Mouse (Mus musculus): ENCODE data around the gene Tlr2. TPM values are rescaled to one million over a fixed set of nuclear protein-coding genes. Genes with fewer than 3 reads are reported as not detected.

Tlr2 gene
- total and polyA plus RNA-seq, 3 experiments: 1.8 to 5.0 (median 2.8) TPM

GRCm38 (mm10) chr3:83828145-83828611 is 13.4 kb downstream of the Tlr2 start:
- DNase-seq: peak; percentile 58

GRCm38 (mm10) chr3:83827684-83828083 is 13.9 kb downstream of the Tlr2 start:
- no peak for DNase-seq

DNA sequence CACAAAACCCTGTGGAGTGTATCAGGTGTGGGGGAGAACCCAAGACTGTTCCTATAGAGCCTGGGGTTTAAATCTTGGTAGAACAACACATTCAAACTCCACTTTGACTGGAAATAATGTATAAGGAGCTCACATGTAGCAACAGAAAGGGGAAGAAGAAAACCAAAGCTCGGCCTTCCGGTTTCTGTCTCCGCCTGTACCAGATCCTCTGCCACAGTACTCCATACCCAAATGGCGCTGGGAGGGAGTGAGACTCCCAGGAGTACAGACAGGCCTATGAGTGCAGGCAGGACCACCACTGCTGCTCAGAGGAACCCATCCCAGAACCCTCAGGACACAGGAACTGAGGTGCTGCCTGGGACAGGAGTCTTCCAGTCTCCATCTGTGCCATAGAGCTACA is 17.8 kb downstream of the Tlr2 start:
- DNase-seq: no peak

- no peak for DNase-seq
Measured at GRCm38 (mm10) chr3:83816372-83816925, 25.1 kb downstream of the Tlr2 start.

- no peak for DNase-seq
Measured at GRCm38 (mm10) chr3:83812863-83813262, 28.7 kb downstream of the Tlr2 start.

DNA sequence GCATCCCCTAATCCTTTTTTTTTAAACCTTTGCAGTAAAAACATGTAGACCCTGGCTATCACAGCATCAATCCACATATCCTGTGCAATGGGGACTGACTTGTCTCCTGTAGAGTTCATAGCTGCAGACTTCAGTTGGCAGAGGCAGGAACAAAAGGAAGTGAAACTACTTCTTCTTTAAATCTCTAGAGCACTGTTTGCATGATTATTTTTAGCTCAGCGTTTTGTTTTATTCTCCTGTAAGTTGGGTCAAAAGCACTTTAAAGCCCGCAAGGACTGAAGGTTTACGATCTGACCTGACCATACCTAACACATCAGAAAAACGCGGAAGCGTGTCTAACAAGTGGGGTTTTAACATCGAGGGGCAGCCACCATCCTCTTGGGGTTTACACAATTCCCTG is 29.6 kb downstream of the Tlr2 start:
- no peak for DNase-seq

DNA sequence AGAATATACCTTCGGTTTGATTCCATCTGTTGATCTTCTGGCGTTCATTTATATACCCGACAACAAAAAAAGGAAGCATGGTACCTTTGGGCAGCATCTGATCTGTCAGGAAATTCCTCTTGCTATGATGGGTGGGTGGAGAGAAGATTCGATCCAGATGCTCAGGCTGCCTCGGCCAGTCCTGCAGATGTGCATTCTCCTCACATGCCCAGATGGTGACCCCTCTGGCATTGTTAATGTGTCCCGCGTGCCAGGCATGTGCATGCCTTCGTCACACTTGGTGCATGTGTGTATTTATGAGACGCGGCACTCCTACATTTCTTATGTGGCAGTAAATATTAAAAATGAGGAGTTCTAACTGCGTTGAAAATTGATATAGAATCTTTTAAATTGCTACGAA is 33.1 kb downstream of the Tlr2 start:
- DNase-seq: no peak

GRCm38 (mm10) chr3:83801649-83802155 is 39.9 kb downstream of the Tlr2 start:
- DNase-seq: no peak

DNA sequence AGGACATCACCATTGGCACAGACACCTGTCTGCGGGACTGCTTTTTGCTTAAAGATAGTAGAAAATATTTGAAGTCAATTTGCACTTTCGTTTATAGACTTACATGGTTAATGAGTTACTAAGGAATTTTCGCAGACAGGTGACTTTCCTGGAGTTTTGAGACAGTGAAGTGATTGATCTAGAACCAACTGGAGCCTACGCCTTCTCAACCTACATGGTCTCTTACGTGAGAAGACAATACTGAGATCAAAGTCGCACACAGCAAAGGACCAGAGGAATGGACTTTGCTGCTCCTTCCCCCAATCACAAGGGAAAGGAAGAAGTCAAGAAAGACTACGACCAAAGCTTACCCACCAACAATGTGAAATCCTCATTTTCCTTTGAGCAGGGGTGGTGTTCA is 42.1 kb downstream of the Tlr2 start:
- no peak for DNase-seq

GRCm38 (mm10) chr3:83797828-83798227 is 43.7 kb downstream of the Tlr2 start:
- DNase-seq: peak; percentile 77

- no peak for DNase-seq
Measured at GRCm38 (mm10) chr3:83797098-83797497, 44.5 kb downstream of the Tlr2 start.

GRCm38 (mm10) chr3:83791444-83791843 is 50.1 kb downstream of the Tlr2 start:
- DNase-seq: no peak

GRCm38 (mm10) chr3:83789651-83790451 is 51.7 kb downstream of the Tlr2 start:
- peak; percentile 40 for DNase-seq

DNA sequence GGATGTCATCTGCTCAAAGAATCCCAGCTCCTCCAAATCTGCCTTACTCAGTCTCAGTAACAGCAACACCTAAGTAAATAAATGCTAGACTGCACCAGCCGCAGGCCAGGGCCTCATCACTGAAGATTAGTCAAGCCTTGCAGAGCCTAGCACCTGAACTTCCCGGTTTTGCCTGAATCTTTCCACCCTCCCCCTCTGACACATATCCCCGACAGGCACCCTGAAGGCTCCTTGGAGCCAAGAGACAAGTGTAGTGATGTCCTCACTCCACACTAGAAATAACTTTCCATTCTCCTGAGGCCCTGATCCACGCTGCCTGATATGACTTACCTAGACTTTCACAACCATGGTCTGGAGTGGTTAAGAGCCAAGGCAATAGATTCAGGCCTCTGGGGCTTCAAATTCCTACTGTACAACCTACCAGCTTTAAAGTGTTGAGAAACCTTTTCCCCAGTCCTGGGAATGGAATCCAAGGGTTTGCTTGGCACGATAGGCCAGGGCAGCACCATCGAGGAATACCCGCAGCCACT is 53.7 kb downstream of the Tlr2 start:
- no peak for DNase-seq

- DNase-seq: no peak
Measured at GRCm38 (mm10) chr3:83787086-83787485, 54.5 kb downstream of the Tlr2 start.

Other genes with a start within 250 kb of the Tlr2 start
- gene Sfrp2, start 75.4 kb downstream of the Tlr2 start, total RNA-seq (2021): 1 to 10 TPM; 4.4 to 5.7 TPM
- 6.1 and 8.5 TPM in 2 replicates for gene Sfrp2, start 75.4 kb downstream of the Tlr2 start, polyA plus RNA-seq (2012; rRNA removed)
- 10 to 100 TPM; 25.9 to 26.6 TPM for gene Tmem131l, start 198.4 kb upstream of the Tlr2 start, total RNA-seq (2021)
- gene Tmem131l, start 198.4 kb upstream of the Tlr2 start, polyA plus RNA-seq (2012; rRNA removed): 43.8 and 48.2 TPM in 2 replicates

Measured in adrenal gland, adult 2 months (tissue).